Mouse (Mus musculus) erythroblast, embryonic 14.5 days (primary cell): ENCODE results near the gene Sapcd1.

Experiments used
- GATA1 ChIP-seq: IDR thresholded peaks from 2 replicates; pipeline ENCODE4 v1.6.1; 2012; ENCODE audit warnings: low read length, inconsistent platforms, mixed read lengths
- TAL1 ChIP-seq: IDR thresholded peaks from 3 replicates; pipeline ENCODE4 v1.6.1; 2012; ENCODE audit warnings: low read length, inconsistent platforms, mixed read lengths

DNA sequence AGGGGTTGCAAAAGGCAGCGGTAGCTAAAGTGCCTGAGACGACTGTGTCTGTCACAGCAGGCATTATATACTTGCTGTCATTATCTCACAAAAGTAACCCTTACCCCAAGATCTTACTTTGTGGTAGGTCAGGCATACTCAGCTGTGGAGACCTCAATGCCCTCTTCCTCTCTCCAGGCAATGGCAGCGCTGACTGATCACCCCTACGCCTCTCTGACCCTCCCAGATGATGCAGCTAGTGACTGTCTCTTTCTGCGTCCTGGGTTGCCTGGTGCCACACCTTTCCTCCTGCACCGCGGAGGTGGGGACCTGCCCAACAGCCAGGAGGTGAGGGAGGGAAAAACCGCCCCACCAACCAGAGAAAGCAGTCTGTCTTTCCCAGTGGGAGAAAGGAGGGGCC lies 33.5 kb upstream of the Sapcd1 start:
- TF ChIP-seq GATA1 = no peak
- no peak for TF ChIP-seq TAL1
